Mouse (Mus musculus) midbrain, postnatal 0 days (tissue): ENCODE results near the gene Ankdd1a. TPM values are rescaled to one million over a fixed set of nuclear protein-coding genes. Genes with fewer than 3 reads are reported as not detected.

ENCODE experiments used
- ATAC-seq: fragments of 200-750 bp; cut with Nextera tagmentation; 2 replicates; pipeline ENCODE4 v1.8.0; 2017; ENCODE audit warnings: moderate number of reproducible peaks, mild to moderate bottlenecking, moderate TSS enrichment, moderate library complexity; ENCODE audit not compliant: low FRiP score
- DNase-seq: peaks from one replicate; pipeline ENCODE4 v3.0.0-alpha.2; 2015; ENCODE audit warnings: low spot score
- H3K27ac ChIP-seq: fragments of 300-500 bp; sonication (generic); 2 replicates; pipeline ENCODE4 v1.5.1; 2014; ENCODE audit warnings: low read depth, mild to moderate bottlenecking, low read length, mixed read lengths
- H3K27me3 ChIP-seq: fragments of 300-500 bp; sonication (generic); 2 replicates; pipeline ENCODE4 v1.6.1; 2014; ENCODE audit warnings: low read length, control low read depth, mixed read lengths; ENCODE audit not compliant: insufficient read depth
- H3K36me3 ChIP-seq: fragments of 300-500 bp; sonication (generic); 2 replicates; pipeline ENCODE4 v1.6.1; 2014; ENCODE audit warnings: low read length, control low read depth, mixed read lengths; ENCODE audit not compliant: insufficient read depth
- H3K4me1 ChIP-seq: fragments of 300-500 bp; sonication (generic); 2 replicates; pipeline ENCODE4 v1.6.1; 2014; ENCODE audit warnings: mild to moderate bottlenecking, control low read depth, antibody characterized with exemption, low read length, mixed read lengths; ENCODE audit not compliant: insufficient read depth
- H3K4me2 ChIP-seq: fragments of 300-500 bp; sonication (generic); 2 replicates; pipeline ENCODE4 v1.6.1; 2014; ENCODE audit warnings: low read depth, mild to moderate bottlenecking, low read length, mixed read lengths; ENCODE audit not compliant: poor library complexity, severe bottlenecking
- H3K4me3 ChIP-seq: fragments of 300-500 bp; sonication (generic); 2 replicates; pipeline ENCODE4 v1.5.1; 2014; ENCODE audit warnings: low read depth, mild to moderate bottlenecking, low read length, moderate library complexity
- H3K9ac ChIP-seq: fragments of 300-500 bp; sonication (generic); replicated peaks from 2 replicates; pipeline ENCODE4 v1.6.1; 2014; ENCODE audit warnings: mild to moderate bottlenecking, low read length, moderate library complexity, mixed read lengths; ENCODE audit not compliant: poor library complexity, severe bottlenecking
- H3K9me3 ChIP-seq: fragments of 300-500 bp; sonication (generic); 2 replicates; pipeline ENCODE4 v1.6.1; 2016; ENCODE audit warnings: low read length, control low read depth
- CTCF ChIP-seq: IDR thresholded peaks from 2 replicates; pipeline ENCODE4 v1.5.1; 2016; ENCODE audit warnings: antibody characterized with exemption, mild to moderate bottlenecking
- WGBS: fragments of 180-500 bp; shearing (Covaris S2); extraction: QIAGEN DNeasy Blood & Tissue Kit; methylation state at CpG from one replicate; pipeline ENCODE4 v1.1.7; 2014; 5-methylcytosine and 5-hydroxymethylcytosine counted together
- polyA plus RNA-seq: library from polyadenylated mRNA; unstranded; fragments of >200 nt; fragmentation: Nextera tagmentation; extraction: Ambion mirVana; gene quantifications from 2 replicates; pipeline ENCODE4 v1.2.1, GENCODE M21; 2015
- total RNA-seq: library from RNA; depleted of rRNA; stranded (reverse); fragments of >200 nt; gene quantifications from 2 replicates; pipeline ENCODE4 v1.2.3, GENCODE M21; 2014; rRNA removed

The Ankdd1a gene
- total and polyA plus RNA-seq, 2 experiments from 2014 or later = 1.4 to 5.4 TPM

- no peak overlapping the region for H3K4me3 ChIP-seq
- DNase-seq = no peak
- peaks cover 6% of the 10 kb centered on the region for H3K4me1 ChIP-seq
- WGBS = 72% methylated on average over 5 of the region's 5 CpGs
- no peak for TF ChIP-seq CTCF
- H3K36me3 ChIP-seq = peaks cover 13% of the 10 kb centered on the region; the same call in 1 of the 2 replicates
- no peaks in the 10 kb centered on the region for H3K27me3 ChIP-seq
- no peaks in the 10 kb centered on the region for H3K9me3 ChIP-seq
- no peak overlapping the region for H3K4me2 ChIP-seq
- no peak for ATAC-seq
- H3K9ac ChIP-seq = no peak overlapping the region
- H3K27ac ChIP-seq = no peak overlapping the region
Measured at GRCm38 (mm10) chr9:65462544-65462943, 57.4 kb downstream of the Ankdd1a start.

- Histone ChIP-seq H3K9ac (peak within 1 kb of the TSS; percentile 90), H3K36me3 (peaks cover 3% of the 10 kb centered on the region; the same call in 1 of the 2 replicates), H3K4me1 (peaks cover 6% of the 10 kb centered on the region), H3K4me3 (peak within 1 kb of the TSS; percentile 84), H3K27ac (peak within 1 kb of the TSS; percentile 89), H3K27me3 (no peaks in the 10 kb centered on the region), H3K9me3 (no peaks in the 10 kb centered on the region), H3K4me2 (peak within 1 kb of the TSS; percentile 72)
- DNase-seq (peak; percentile 94), ATAC-seq (peak; percentile 97)
- WGBS = under 1% methylated on average over 53 of the region's 53 CpGs
- no peak for TF ChIP-seq CTCF
Measured at GRCm38 (mm10) chr9:65460732-65461442, 59.1 kb downstream of the Ankdd1a start, which contains the start of gene Spg21. Spg21 (plus strand) TSS chr9:65460947.

- peak overlapping the region; percentile 89 for H3K27ac ChIP-seq
- WGBS = 29% methylated on average over 3 of the region's 3 CpGs
- no peaks in the 10 kb centered on the region for H3K9me3 ChIP-seq
- DNase-seq (peak; percentile 2), ATAC-seq (no peak)
- no peak for TF ChIP-seq CTCF
- H3K4me2 ChIP-seq = peak overlapping the region; percentile 72
- peaks cover 6% of the 10 kb centered on the region for H3K4me1 ChIP-seq
- peak overlapping the region; percentile 90 for H3K9ac ChIP-seq
- H3K4me3 ChIP-seq = peak overlapping the region; percentile 84
- H3K27me3 ChIP-seq = no peaks in the 10 kb centered on the region
- no peaks in the 10 kb centered on the region for H3K36me3 ChIP-seq
Measured at GRCm38 (mm10) chr9:65460198-65460597, 59.8 kb downstream of the Ankdd1a start.

GRCm38 (mm10) chr9:65458975-65459374 is 61.0 kb downstream of the Ankdd1a start:
- 91% methylated on average over 2 of the region's 2 CpGs for WGBS
- H3K4me2 ChIP-seq = no peak overlapping the region
- H3K9me3 ChIP-seq = no peaks in the 10 kb centered on the region
- ATAC-seq = no peak
- H3K4me3 ChIP-seq = no peak overlapping the region
- DNase-seq = no peak
- 0 out of 2 replicates have a peak, but pooled peaks cover under 1% of the 10 kb centered on the region for H3K36me3 ChIP-seq
- no peak overlapping the region for H3K9ac ChIP-seq
- no peak for TF ChIP-seq CTCF
- no peaks in the 10 kb centered on the region for H3K27me3 ChIP-seq
- H3K4me1 ChIP-seq = peaks cover 6% of the 10 kb centered on the region
- H3K27ac ChIP-seq = no peak overlapping the region

GRCm38 (mm10) chr9:65447951-65448350 is 72.0 kb downstream of the Ankdd1a start:
- Histone ChIP-seq H3K27ac (no peak overlapping the region), H3K4me3 (no peak overlapping the region), H3K4me2 (no peak overlapping the region), H3K36me3 (peaks cover 66% of the 10 kb centered on the region), H3K9me3 (no peaks in the 10 kb centered on the region), H3K9ac (no peak overlapping the region), H3K27me3 (no peaks in the 10 kb centered on the region), H3K4me1 (no peaks in the 10 kb centered on the region)
- WGBS = 91% methylated on average over 6 of the region's 6 CpGs
- no peak for TF ChIP-seq CTCF
- DNase-seq = no peak
- ATAC-seq = no peak

GRCm38 (mm10) chr9:65444692-65445091 is 75.3 kb downstream of the Ankdd1a start:
- H3K36me3 ChIP-seq = peaks cover 61% of the 10 kb centered on the region
- DNase-seq (no peak), ATAC-seq (no peak)
- no peak overlapping the region for H3K4me2 ChIP-seq
- no peak overlapping the region for H3K27ac ChIP-seq
- no peaks in the 10 kb centered on the region for H3K9me3 ChIP-seq
- H3K4me3 ChIP-seq = no peak overlapping the region
- H3K27me3 ChIP-seq = no peaks in the 10 kb centered on the region
- no peaks in the 10 kb centered on the region for H3K4me1 ChIP-seq
- no peak overlapping the region for H3K9ac ChIP-seq
- 93% methylated on average over 4 of the region's 4 CpGs for WGBS
- peak; percentile 55 for TF ChIP-seq CTCF

Other genes with a start within 250 kb of the Ankdd1a start
- gene Clpx, start 225.9 kb downstream of the Ankdd1a start, total RNA-seq = 20.6 and 30.4 TPM in 2 replicates
- gene Clpx, start 225.9 kb downstream of the Ankdd1a start, polyA plus RNA-seq = 36.3 and 40.1 TPM in 2 replicates
- gene Pdcd7, start 174.1 kb downstream of the Ankdd1a start, total RNA-seq = 16.4 and 23.4 TPM in 2 replicates
- 7.7 and 11.0 TPM in 2 replicates for gene Pdcd7, start 174.1 kb downstream of the Ankdd1a start, polyA plus RNA-seq
- 7.6 and 10.1 TPM in 2 replicates for gene Ubap1l, start 159.2 kb downstream of the Ankdd1a start, total RNA-seq
- gene Ubap1l, start 159.2 kb downstream of the Ankdd1a start, polyA plus RNA-seq = 1.4 and 2.2 TPM in 2 replicates
- 1.0 and 2.4 TPM in 2 replicates for gene Kbtbd13, start 128.5 kb downstream of the Ankdd1a start, total RNA-seq
- 0.65 and 0.74 TPM in 2 replicates for gene Kbtbd13, start 128.5 kb downstream of the Ankdd1a start, polyA plus RNA-seq
- 6.1 and 9.3 TPM in 2 replicates for gene Rasl12, start 121.7 kb downstream of the Ankdd1a start, total RNA-seq
- 4.3 and 4.8 TPM in 2 replicates for gene Rasl12, start 121.7 kb downstream of the Ankdd1a start, polyA plus RNA-seq
- not detected in 2 replicates for gene Slc51b, start 97.2 kb downstream of the Ankdd1a start, total RNA-seq
- not detected in 2 replicates for gene Slc51b, start 97.2 kb downstream of the Ankdd1a start, polyA plus RNA-seq
- 19.7 and 21.0 TPM in 2 replicates for gene Mtfmt, start 84.4 kb downstream of the Ankdd1a start, total RNA-seq
- gene Mtfmt, start 84.4 kb downstream of the Ankdd1a start, polyA plus RNA-seq = 18.5 and 18.9 TPM in 2 replicates
- gene Spg21, start 59.2 kb downstream of the Ankdd1a start, total RNA-seq = 79.3 and 80.1 TPM in 2 replicates
- 99.4 and 103 TPM in 2 replicates for gene Spg21, start 59.2 kb downstream of the Ankdd1a start, polyA plus RNA-seq
- gene Plekho2, start 59.8 kb upstream of the Ankdd1a start, total RNA-seq = 7.5 and 9.0 TPM in 2 replicates
- 3.1 and 3.8 TPM in 2 replicates for gene Plekho2, start 59.8 kb upstream of the Ankdd1a start, polyA plus RNA-seq
- gene Pif1, start 67.0 kb upstream of the Ankdd1a start, total RNA-seq = 0.99 and 2.2 TPM in 2 replicates
- gene Pif1, start 67.0 kb upstream of the Ankdd1a start, polyA plus RNA-seq = 0.33 and 0.77 TPM in 2 replicates
- 3.1 and 5.8 TPM in 2 replicates for gene Rbpms2, start 109.5 kb upstream of the Ankdd1a start, total RNA-seq
- gene Rbpms2, start 109.5 kb upstream of the Ankdd1a start, polyA plus RNA-seq = 3.4 and 3.7 TPM in 2 replicates
- gene Oaz2, start 147.8 kb upstream of the Ankdd1a start, total RNA-seq = 252 and 274 TPM in 2 replicates
- gene Oaz2, start 147.8 kb upstream of the Ankdd1a start, polyA plus RNA-seq = 382 and 399 TPM in 2 replicates